Mouse (Mus musculus) megakaryocyte-erythroid progenitor cell, adult 5 weeks (primary cell): ENCODE measurements around the gene Ggct. TPM values are rescaled to one million over a fixed set of nuclear protein-coding genes. Genes with fewer than 3 reads are reported as not detected.

Experiments
- polyA plus RNA-seq: library from polyadenylated mRNA; stranded (reverse); fragments of >175 nt; gene quantifications from 2 replicates; pipeline ENCODE4 v1.2.3, GENCODE M21; 2012

The Ggct gene
- 8.6 and 13.5 TPM in 2 replicates for polyA plus RNA-seq

DNA sequence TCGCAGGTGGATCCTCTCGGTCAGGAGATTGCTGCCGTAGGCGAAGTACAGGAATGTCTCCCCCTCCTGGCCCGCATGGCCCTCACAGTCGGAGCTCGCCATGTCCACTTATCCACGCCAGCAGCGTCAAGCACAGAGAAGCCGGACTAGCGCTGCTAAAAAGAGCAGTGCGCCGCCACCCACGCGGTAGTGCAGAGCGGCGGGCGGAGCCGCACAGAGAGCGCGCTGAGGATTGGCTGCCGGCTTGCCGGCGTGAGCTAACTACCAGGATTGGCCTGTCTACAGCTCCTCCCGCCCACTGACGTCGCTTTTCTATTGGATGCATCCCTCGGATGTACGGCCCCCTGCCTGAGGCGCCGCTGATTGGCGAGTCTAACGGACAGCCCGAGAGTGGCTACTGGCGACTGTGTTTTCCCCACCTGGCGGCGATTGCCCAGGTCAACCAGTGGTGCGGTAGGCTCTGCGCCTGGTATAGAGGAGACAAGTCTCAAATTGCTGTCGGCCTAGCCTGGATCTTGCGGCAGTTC, at the start of gene Ggct:
Gene Ggct (minus strand): TSS at position 217 of the 527 bp plus-strand sequence.

DNA sequence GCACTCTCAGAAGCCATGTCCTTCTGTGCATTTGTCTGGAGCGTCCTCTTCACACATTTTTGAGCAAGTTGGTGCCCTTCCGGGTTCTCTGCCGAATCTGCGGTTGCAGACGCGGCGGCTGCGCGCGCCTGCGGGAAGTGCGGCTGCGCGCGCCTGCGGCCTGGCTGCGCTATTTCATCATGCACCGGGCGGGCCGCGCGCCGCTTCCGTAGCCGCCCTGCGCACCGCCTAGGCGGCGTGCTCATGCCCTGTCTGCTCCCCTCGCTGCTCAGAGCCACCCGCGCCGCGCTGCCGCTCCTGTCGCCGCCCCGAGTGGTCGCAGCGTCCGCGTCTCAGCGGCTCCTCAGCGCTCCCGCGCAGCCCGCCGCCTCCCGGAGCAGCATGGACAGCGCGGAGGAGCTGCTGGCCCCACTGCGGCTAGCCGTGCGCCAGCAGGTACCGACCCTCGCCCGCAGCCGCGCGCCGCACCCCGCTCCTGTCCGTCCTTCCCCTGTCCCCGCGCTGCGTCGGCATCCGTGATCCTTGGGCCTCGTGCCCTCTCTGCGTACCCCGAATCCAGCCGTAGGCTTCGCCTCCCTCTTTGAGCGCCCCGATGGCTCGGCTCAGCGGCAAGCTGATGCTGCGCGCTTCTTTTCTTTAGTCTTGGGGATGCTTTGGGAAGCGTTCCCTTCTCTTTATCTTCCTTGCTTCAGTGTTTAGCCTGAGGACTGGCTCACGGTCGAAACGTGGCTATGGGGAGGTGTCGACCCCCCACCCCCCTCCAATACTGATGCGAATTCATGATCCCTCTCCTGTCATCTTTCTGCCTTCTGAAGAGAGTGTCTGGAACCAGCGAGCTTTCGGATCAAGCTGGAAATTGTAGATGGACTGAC, 45.3 kb upstream of the Ggct start, which contains the start of gene Gars:
Gene Gars (plus strand): TSS at position 209 of the 872 bp plus-strand sequence.

DNA sequence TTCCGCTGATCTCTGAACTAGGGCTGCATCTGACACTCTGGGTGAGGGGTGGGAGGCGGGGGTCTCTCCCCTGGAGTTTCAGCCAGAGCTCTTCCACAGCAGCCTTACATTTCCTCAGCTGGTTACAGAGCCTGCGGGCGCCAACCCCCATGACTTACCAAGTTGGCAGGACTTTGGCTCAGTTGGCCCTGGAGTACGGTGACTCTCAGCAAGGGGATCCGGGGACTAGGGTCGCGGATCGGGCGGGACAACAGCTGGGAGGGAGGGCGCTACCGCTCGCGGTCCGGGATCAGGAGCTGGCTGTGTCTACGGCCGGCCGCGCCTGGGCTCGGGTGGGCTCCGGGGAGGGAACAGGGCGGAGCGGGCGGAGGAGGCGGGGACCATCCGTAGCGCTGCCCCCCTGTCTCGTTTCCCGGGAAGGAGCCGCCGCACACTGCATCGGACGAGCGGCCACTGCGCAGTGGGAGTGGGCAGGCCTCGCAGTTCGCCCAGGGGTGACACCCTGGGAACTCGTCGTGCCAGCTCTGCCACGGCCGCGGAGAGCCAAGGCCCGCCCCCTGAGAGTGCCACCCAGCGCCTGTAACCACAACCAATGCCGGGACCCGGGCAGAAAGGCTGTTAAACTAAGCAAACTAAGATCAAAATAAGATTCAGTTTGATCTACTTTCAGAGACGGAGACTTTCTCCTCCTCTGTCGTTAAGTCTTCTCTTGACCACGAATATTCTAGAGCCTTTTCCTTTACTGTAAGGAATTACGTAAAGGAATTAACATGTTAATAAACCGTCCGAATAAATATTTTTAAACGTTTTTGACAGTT, 20.4 kb downstream of the Ggct start, which contains the start of gene Nod1:
Gene Nod1 (minus strand): TSS at position 502 of the 818 bp plus-strand sequence.

Other genes starting within 250 kb of the Ggct start
- gene Znrf2, start 176.0 kb downstream of the Ggct start, polyA plus RNA-seq = 31.9 and 32.4 TPM in 2 replicates
- gene Nod1, start 20.3 kb downstream of the Ggct start, polyA plus RNA-seq = 3.8 and 6.4 TPM in 2 replicates
- 47.9 and 49.9 TPM in 2 replicates for gene Gars, start 45.1 kb upstream of the Ggct start, polyA plus RNA-seq
- not detected in 2 replicates for gene Crhr2, start 140.1 kb upstream of the Ggct start, polyA plus RNA-seq
- not detected in 2 replicates for gene Inmt, start 182.1 kb upstream of the Ggct start, polyA plus RNA-seq
- 1.1 and 1.2 TPM in 2 replicates for gene Mindy4, start 210.4 kb upstream of the Ggct start, polyA plus RNA-seq